Mouse (Mus musculus) ovary, adult 10 weeks (tissue): Measurements from ENCODE around the gene Mdh1b. TPM values are rescaled to one million over a fixed set of nuclear protein-coding genes. Genes with fewer than 3 reads are reported as not detected.

Experiments used
- polyA plus RNA-seq: library from polyadenylated mRNA; stranded (reverse); fragments of 350-450 nt; fragmentation: Illumina TruSeq; extraction: RNeasy Lipid Tissue Mini Kit (QIAGEN cat#74804); gene quantifications from one replicate; pipeline ENCODE4 v1.2.3, GENCODE M21; 2014

The Mdh1b gene
- polyA plus RNA-seq: 5.5 TPM

DNA sequence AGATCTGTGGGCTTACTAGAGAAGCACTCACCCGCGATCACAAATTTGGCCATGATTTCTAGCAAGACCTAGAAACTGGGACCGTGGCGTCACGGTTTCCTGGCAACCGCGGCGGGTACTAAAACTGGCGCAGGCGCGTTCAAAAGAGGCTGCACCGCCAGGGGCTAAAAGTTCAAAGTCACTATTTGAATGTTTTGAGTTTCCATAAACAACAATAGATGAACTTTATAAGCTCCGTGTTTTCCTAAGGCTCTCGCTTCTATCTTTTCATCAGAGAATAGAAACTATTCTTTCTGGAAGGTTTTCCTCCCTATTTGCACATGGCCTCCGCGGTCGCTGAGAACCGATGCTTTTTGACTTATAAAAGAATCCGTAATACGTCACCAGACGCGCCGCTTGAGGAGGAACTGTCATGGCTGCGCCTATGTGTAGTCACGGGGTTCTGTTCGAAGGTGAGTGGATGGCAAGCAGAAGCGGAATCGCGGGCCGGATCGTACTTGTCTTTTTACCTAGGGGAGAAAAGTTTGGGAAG is at the start of gene Mdh1b, which contains the start of gene Fastkd2:
Gene Mdh1b, minus strand, starts transcription at position 79 of the 532 bp plus-strand sequence.
Gene Fastkd2, plus strand, starts transcription at position 375 of the 532 bp plus-strand sequence.

DNA sequence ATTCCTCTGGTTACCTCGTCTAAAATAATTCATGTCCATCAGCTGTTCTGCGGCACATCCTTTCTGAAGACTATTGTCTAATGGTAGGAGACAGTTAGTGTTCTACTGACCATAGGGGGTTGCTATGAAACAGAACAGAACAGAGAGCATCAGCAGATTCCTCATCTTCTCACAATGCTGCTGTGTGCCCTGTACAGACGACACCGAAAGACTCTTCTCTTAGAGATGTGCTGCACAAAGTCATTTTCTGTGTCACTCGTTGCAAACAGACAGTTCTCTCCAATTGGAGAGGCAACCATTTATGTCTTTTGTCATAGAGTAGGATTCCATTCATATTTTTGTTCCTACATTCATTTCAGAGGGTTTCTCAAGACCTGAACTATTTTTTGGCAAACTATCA is 39.0 kb upstream of the Mdh1b start, which contains the start of gene 4933402D24Rik:
Gene 4933402D24Rik, minus strand, starts transcription at position 101 of the 400 bp plus-strand sequence.

DNA sequence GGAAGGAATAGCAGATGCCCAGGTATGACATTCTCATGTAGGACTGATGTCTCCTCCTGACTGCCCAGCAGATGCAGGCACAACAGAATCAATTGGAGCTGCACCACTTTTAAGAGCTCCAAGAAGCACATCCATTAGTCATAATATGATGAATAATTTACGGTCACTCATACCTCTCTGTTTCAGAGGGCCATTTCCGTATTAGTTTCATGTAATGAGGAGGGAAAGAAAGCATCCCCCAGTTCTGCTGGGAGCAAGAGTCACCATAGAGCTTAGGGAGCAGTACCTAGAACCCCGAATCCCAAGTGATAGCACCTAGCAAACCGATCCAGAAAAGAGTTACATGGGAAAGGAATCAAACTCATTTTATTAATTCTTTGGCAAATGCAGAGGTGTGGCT is 43.3 kb downstream of the Mdh1b start, which contains the start of gene Dytn:
Gene Dytn, minus strand, starts transcription at position 101 of the 400 bp plus-strand sequence.

Other genes with a start within 250 kb of the Mdh1b start
- not detected for gene Gm39653, start 114.3 kb downstream of the Mdh1b start, polyA plus RNA-seq
- not detected for gene Dytn, start 43.4 kb downstream of the Mdh1b start, polyA plus RNA-seq
- 64.0 TPM for gene Fastkd2, start 296 bp upstream of the Mdh1b start, polyA plus RNA-seq
- gene 4933402D24Rik, start 38.9 kb upstream of the Mdh1b start, polyA plus RNA-seq: not detected